Mouse (Mus musculus) bone marrow macrophage, adult 2 months (primary cell): ENCODE data around the gene Pskh1.

ENCODE experiments used
- CTCF ChIP-seq: IDR thresholded peaks from 2 replicates; pipeline ENCODE4 v1.5.1; 2012; ENCODE audit warnings: low read depth, mild to moderate bottlenecking, low read length, moderate library complexity
- POLR2A ChIP-seq: IDR thresholded peaks from 2 replicates; pipeline ENCODE4 v1.6.1; 2012; ENCODE audit warnings: mild to moderate bottlenecking, low read depth, low read length, borderline replicate concordance

GRCm38 (mm10) chr8:105961101-105961500 lies 60.9 kb downstream of the Pskh1 start:
- TF ChIP-seq CTCF (no peak), POLR2A (no peak)
